Mouse (Mus musculus): ENCODE results near the gene Gm867. TPM values are rescaled to one million over a fixed set of nuclear protein-coding genes. Genes with fewer than 3 reads are reported as not detected.

Gm867 gene
- total RNA-seq, 2 experiments from 2014 or later, result 0.27 TPM; not detected in 1

GRCm38 (mm10) chr10:75936909-75937667 lies 3.4 kb downstream of the Gm867 start:
- no peak for DNase-seq

- DNase-seq, result peak; percentile 63
Measured at GRCm38 (mm10) chr10:75935680-75936541, 4.6 kb downstream of the Gm867 start, which contains the start of gene Mmp11. TSS of gene Mmp11 (minus strand) at chr10:75936496.

GRCm38 (mm10) chr10:75934991-75935390 lies 5.5 kb downstream of the Gm867 start:
- DNase-seq, result no peak

DNA sequence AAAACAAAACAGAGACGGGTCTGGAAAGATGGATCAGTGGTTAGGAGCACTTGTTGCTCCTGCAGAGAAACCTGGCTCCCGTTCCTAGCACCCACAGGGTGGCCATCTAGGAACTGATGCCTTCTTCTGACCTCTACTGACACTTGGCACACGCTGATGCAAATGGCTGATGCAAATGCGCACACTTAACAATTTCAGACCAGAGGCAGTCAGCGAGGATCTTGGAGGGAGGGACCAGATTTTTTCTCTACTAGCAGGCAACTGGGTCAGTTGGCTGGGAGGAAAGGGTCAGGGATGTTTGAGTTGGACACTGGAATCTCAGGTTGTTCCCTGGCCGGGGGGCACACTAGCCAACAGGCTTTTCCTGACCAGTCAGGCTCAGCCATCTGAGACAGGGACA lies 7.6 kb downstream of the Gm867 start, which contains the start of gene Chchd10:
Gene Chchd10, plus strand, starts transcription at position 240 of the 400 bp plus-strand sequence.
- DNase-seq, result no peak

- DNase-seq, result peak; percentile 71
Measured at GRCm38 (mm10) chr10:75932081-75932678, 8.3 kb downstream of the Gm867 start.

DNA sequence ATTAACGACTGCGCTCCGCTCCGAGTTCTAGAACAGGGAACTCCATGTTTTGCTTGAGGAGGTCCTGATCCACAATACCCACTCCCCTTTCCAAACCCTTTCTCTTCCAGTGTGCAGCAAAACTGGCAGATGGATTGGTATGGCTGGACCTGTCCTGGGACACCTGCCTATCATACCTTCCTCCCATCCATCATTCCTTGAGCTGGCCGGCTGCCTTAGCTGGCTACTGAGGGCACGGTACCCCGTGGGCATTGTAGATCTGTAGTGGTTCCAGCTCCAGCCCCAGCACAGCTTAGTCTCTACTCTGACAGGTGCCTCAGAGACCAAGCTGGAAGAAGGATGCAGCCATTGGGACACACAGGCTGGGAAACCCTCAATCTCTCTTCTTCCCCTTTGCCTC lies 9.2 kb downstream of the Gm867 start:
- no peak for DNase-seq

GRCm38 (mm10) chr10:75930304-75930703 lies 10.2 kb downstream of the Gm867 start:
- no peak for DNase-seq

- no peak for DNase-seq
Measured at GRCm38 (mm10) chr10:75926396-75926795, 14.1 kb downstream of the Gm867 start.

DNA sequence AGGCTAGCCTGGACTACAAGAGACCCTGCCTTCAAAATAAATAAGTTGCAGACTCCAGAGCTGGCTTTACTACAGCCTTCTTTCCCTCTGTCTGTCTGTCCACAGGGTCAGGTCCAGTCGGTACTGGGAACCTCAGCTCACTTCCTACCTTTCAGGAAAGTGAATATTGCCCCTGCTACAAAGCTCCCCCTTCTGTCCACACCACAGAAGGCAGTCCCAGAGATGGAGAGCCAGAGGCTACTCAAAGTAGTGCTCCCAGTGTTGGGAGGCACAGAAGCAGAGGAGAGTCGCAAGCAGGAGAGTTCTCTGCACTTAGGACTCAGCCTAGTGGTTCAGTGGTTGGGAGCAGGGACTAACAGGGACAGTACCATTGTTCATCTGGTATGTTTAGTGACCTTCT lies 16.1 kb downstream of the Gm867 start:
- no peak for DNase-seq

- no peak for DNase-seq
Measured at GRCm38 (mm10) chr10:75921726-75922560, 18.5 kb downstream of the Gm867 start.

DNA sequence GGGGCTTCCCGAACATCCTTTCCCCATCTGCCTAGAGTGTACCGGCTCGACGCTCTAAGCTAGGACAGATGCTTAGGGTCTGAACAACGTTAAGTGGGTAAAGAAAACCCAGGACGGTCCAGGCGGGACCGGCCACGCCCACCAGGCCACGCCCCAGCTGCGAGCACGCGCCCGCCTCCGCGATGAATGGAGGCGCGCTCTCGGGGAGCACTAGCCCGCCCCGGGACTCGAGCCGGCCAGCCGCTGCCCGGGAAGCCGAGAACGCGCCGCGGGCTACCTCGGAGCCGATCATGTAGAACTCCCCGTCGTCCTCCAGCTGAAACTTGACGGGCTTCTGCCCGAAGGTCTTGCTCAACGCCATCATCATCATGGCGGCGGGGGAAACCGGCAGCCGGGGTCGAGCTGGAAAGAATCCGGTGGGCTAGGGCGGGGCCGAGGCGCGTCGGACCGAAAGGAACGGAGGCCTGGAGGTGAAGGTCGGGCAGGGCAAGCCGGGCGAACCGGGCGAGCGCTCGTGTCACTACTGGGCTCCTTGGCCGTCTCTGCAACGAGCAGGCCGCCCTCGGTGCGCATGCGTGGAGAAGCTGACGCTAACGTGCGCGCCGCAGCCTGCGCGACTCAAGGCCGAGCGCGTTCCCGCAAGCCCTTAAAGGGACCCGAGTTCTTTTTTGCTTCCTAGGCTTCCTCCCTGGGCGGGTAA lies 19.3 kb downstream of the Gm867 start, which contains the start of gene Smarcb1:
Gene Smarcb1, minus strand, starts transcription at position 592 of the 700 bp plus-strand sequence.
- DNase-seq, result peak; percentile 95

GRCm38 (mm10) chr10:75919026-75919425 lies 21.4 kb downstream of the Gm867 start:
- no peak for DNase-seq

- DNase-seq, result no peak
Measured at GRCm38 (mm10) chr10:75916840-75917239, 23.6 kb downstream of the Gm867 start.

- DNase-seq, result no peak
Measured at GRCm38 (mm10) chr10:75915557-75915956, 24.9 kb downstream of the Gm867 start.

- no peak for DNase-seq
Measured at GRCm38 (mm10) chr10:75913013-75913589, 27.4 kb downstream of the Gm867 start.

- no peak for DNase-seq
Measured at GRCm38 (mm10) chr10:75910698-75911097, 29.8 kb downstream of the Gm867 start.

DNA sequence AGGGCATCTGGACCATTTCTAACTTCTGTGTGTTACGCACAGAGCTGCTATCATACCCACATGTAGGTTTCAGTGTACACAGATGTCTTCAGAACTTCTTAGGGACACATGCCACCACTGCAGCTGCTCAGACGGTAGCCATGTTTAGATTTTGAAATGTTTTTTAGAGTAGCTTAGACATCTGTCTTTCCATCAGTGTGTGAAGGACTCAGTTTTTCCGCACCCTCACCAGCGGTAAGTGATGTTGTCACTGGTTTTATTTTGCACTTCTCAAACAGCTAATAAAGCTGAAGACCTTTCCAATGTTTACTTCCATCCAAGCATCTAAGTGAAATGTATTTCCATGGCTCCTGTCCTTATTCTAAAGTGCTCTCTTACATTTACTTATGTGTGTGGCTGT lies 33.6 kb downstream of the Gm867 start:
- DNase-seq, result no peak

GRCm38 (mm10) chr10:75904391-75904790 lies 36.1 kb downstream of the Gm867 start:
- no peak for DNase-seq

GRCm38 (mm10) chr10:75898846-75899245 lies 41.6 kb downstream of the Gm867 start:
- peak; percentile 38 for DNase-seq

DNA sequence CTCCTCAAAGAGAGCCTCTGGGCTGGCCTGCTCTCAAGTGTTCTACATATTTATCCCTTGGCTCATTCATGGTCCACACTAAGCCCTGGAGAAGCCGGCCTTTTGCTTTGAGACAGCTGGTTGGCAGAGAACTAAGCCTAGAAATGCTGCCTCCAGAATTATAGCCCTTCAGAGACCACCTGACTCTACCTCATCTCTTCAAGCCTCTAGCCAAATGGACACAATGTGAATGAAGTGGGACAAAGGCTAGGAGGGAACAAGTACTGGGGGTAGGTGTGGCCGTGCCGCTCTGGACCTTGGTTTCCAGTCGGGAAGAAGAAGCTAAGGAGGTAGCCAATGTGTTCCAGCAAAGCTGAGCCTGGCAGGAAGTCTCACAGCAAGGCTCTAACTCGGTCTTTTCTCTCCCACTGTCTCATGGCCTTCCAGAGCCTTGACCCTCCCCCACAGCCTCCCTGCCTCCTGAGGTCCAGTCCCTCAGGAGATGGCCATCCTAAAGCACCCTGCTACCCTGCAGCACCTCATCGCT lies 42.4 kb downstream of the Gm867 start:
- no peak for DNase-seq
